Mouse (Mus musculus): ENCODE data around the gene Pdcd6ip. TPM values are rescaled to one million over a fixed set of nuclear protein-coding genes. Genes with fewer than 3 reads are reported as not detected.
"Not testable (repeated sequence)": the region's sequence is repeated elsewhere in the genome, so short reads cannot be mapped to it uniquely, and the experiment has no call there.

The Pdcd6ip gene
- polyA plus RNA-seq, 1 experiment from 2014 or later = 56.0 TPM

DNA sequence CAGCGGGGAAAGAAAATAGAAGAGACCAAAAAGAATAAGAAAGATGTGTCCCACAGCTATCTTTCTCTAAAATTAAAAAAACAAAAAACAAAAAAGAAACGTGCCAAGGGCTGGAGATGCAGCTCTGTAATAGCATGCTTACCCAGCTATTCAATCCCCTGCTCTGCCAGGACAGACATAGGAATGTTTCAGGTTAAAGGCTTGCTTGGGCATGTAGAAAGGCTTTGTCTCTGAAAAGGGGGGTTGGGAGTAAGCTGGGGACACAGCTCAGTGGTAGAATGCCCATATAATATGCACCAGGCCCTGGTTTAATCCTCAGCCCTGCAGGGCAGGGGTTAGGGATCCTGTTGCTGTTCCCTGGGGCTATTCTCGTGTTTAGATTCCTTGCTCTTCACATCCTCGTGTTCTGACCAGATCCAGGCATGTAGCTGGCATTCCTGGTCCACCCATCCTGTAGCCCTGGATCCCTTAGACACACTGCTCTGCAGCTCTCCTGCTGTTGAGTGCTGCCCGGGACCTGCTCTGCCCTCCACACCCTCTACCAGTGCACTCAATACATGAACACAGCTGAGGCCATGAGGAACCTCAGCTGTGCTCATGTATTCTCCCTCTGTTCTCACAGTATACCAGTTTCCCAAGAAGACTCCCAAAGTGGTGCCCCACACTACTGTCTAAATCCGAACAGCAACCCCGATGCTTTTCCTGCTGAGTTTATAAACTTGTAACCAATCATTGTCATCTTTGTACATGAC lies 37.8 kb downstream of the Pdcd6ip start:
- Histone ChIP-seq H3K9me3 (ENCODE audit: control insufficient read depth, low read length) (no peaks in the 10 kb centered on the region), H3K9ac (ENCODE audit: low read length) (no peak overlapping the region), H3K27ac (ENCODE audit: low read depth, low read length) (no peak overlapping the region), H3K4me1 (ENCODE audit: control insufficient read depth, insufficient read depth, low read length) (no peaks in the 10 kb centered on the region), H3K27me3 (ENCODE audit: control insufficient read depth, insufficient read depth, low read length) (no peaks in the 10 kb centered on the region), H3K36me3 (ENCODE audit: control insufficient read depth, insufficient read depth, low read length) (peaks cover 11% of the 10 kb centered on the region), H3K4me3 (ENCODE audit: low read depth, low read length) (no peak overlapping the region), H3K4me2 (ENCODE audit: low read depth) (no peak overlapping the region)
- 94% methylated on average over 7 of the region's 7 CpGs for WGBS
- DNase-seq (ENCODE audit: low spot score) (no peak), ATAC-seq (ENCODE audit: insufficient read depth, low FRiP score, low TSS enrichment) (no peak)

DNA sequence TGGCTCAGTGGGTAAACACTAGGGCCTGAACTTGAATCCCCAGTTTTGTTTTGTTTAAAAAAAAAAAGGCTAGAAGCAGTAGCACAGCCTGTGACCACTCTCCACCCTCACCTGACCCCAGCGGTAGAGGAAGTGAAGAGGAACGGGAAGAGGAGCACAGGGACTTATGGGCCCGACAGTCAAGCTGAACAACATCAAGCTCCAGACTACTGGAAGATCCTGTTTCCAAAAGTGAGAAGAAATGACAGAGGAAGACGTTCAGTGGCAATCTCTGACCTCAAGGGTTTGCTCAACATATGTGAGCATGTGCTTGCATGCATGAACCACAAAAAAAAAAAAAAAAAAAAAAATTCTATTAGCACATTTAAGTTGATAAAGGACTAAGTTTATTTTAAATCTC lies 44.6 kb downstream of the Pdcd6ip start:
- Histone ChIP-seq H3K9ac (ENCODE audit: low read length) (no peak overlapping the region), H3K4me1 (ENCODE audit: control insufficient read depth, insufficient read depth, low read length) (no peaks in the 10 kb centered on the region), H3K36me3 (ENCODE audit: control insufficient read depth, insufficient read depth, low read length) (peaks cover 6% of the 10 kb centered on the region), H3K9me3 (ENCODE audit: control insufficient read depth, low read length) (no peaks in the 10 kb centered on the region), H3K27me3 (ENCODE audit: control insufficient read depth, insufficient read depth, low read length) (no peaks in the 10 kb centered on the region), H3K4me3 (ENCODE audit: low read depth, low read length) (no peak overlapping the region), H3K4me2 (ENCODE audit: low read depth) (no peak overlapping the region), H3K27ac (ENCODE audit: low read depth, low read length) (no peak overlapping the region)
- 89% methylated on average over 4 of the region's 4 CpGs for WGBS
- no peak for DNase-seq (ENCODE audit: low spot score)
- no peak for ATAC-seq (ENCODE audit: insufficient read depth, low FRiP score, low TSS enrichment)

DNA sequence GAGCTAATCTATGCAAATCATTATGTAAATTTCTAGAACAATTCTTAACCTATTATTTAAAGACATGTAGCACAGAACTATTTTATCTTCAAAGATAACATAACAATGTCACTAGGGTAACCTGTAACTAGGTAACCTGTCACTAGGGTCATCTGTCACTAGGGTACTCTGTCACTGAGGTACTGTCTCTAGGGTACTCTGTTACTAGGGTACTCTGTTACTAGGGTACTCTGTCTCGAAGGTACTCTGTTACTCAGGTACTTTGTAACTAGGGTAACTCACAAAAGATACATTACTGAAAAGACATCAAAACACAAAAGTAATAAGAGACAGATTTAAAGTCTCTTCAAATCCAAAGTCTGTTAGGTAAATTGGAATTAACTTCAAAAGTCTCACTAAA lies 50.2 kb downstream of the Pdcd6ip start:
- ATAC-seq (ENCODE audit: insufficient read depth, low FRiP score, low TSS enrichment) (no peak), DNase-seq (ENCODE audit: low spot score) (no peak)
- Histone ChIP-seq H3K4me1 (ENCODE audit: control insufficient read depth, insufficient read depth, low read length) (no peaks in the 10 kb centered on the region), H3K36me3 (ENCODE audit: control insufficient read depth, insufficient read depth, low read length) (peaks cover 9% of the 10 kb centered on the region), H3K4me2 (ENCODE audit: low read depth) (no peak overlapping the region), H3K4me3 (ENCODE audit: low read depth, low read length) (no peak overlapping the region), H3K27me3 (ENCODE audit: control insufficient read depth, insufficient read depth, low read length) (no peaks in the 10 kb centered on the region), H3K9ac (ENCODE audit: low read length) (no peak overlapping the region), H3K9me3 (ENCODE audit: control insufficient read depth, low read length) (no peaks in the 10 kb centered on the region), H3K27ac (ENCODE audit: low read depth, low read length) (no peak overlapping the region)
- WGBS = 94% methylated on average over 1 of the region's 1 CpGs

DNA sequence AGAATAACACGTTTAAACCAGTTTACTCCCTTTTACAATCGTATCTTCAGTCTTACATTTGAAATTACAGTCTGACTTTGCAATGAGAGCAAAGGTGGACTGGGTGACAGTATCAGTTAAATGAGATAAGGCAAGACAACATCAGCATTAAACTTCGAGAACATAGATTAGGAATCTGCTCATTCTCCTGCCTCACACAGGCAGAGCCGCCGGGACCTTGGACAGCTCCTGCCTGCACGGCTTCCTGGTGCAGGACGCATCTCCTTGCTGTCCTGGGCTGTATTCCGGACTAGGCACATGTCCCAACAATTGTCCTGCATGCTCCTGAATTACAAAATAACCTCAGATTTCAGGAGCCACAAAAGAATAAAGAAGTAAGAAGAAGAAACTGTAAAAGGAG lies 54.5 kb downstream of the Pdcd6ip start:
- H3K4me2 ChIP-seq (ENCODE audit: low read depth) = no peak overlapping the region
- 88% methylated on average over 8 of the region's 8 CpGs for WGBS
- H3K9ac ChIP-seq (ENCODE audit: low read length) = no peak overlapping the region
- H3K4me1 ChIP-seq (ENCODE audit: control insufficient read depth, insufficient read depth, low read length) = no peaks in the 10 kb centered on the region
- no peak for ATAC-seq (ENCODE audit: insufficient read depth, low FRiP score, low TSS enrichment)
- H3K9me3 ChIP-seq (ENCODE audit: control insufficient read depth, low read length) = no peaks in the 10 kb centered on the region
- H3K27me3 ChIP-seq (ENCODE audit: control insufficient read depth, insufficient read depth, low read length) = no peaks in the 10 kb centered on the region
- no peak overlapping the region for H3K27ac ChIP-seq (ENCODE audit: low read depth, low read length)
- no peak overlapping the region for H3K4me3 ChIP-seq (ENCODE audit: low read depth, low read length)
- DNase-seq (ENCODE audit: low spot score) = no peak
- H3K36me3 ChIP-seq (ENCODE audit: control insufficient read depth, insufficient read depth, low read length) = peaks cover 9% of the 10 kb centered on the region

GRCm38 (mm10) chr9:113650787-113651186 lies 57.3 kb downstream of the Pdcd6ip start:
- no peaks in the 10 kb centered on the region for H3K27me3 ChIP-seq (ENCODE audit: control insufficient read depth, insufficient read depth, low read length)
- no peak overlapping the region for H3K27ac ChIP-seq (ENCODE audit: low read depth, low read length)
- ATAC-seq (ENCODE audit: insufficient read depth, low FRiP score, low TSS enrichment) = no peak
- no peak overlapping the region for H3K4me3 ChIP-seq (ENCODE audit: low read depth, low read length)
- 0 out of 2 replicates have a peak, but pooled peaks cover 3% of the 10 kb centered on the region for H3K36me3 ChIP-seq (ENCODE audit: control insufficient read depth, insufficient read depth, low read length)
- no peak overlapping the region for H3K4me2 ChIP-seq (ENCODE audit: low read depth)
- no peaks in the 10 kb centered on the region for H3K4me1 ChIP-seq (ENCODE audit: control insufficient read depth, insufficient read depth, low read length)
- 96% methylated on average over 8 of the region's 8 CpGs for WGBS
- DNase-seq (ENCODE audit: low spot score) = no peak
- no peaks in the 10 kb centered on the region for H3K9me3 ChIP-seq (ENCODE audit: control insufficient read depth, low read length)
- no peak overlapping the region for H3K9ac ChIP-seq (ENCODE audit: low read length)

GRCm38 (mm10) chr9:113649211-113649610 lies 58.8 kb downstream of the Pdcd6ip start:
- not testable (repeated sequence) for H3K36me3 ChIP-seq (ENCODE audit: control insufficient read depth, insufficient read depth, low read length); H3K27ac ChIP-seq (ENCODE audit: low read depth, low read length); H3K9ac ChIP-seq (ENCODE audit: low read length); H3K9me3 ChIP-seq (ENCODE audit: control insufficient read depth, low read length); H3K4me1 ChIP-seq (ENCODE audit: control insufficient read depth, insufficient read depth, low read length); H3K4me2 ChIP-seq (ENCODE audit: low read depth); DNase-seq (ENCODE audit: low spot score); ATAC-seq (ENCODE audit: insufficient read depth, low FRiP score, low TSS enrichment); H3K27me3 ChIP-seq (ENCODE audit: control insufficient read depth, insufficient read depth, low read length); H3K4me3 ChIP-seq (ENCODE audit: low read depth, low read length)
- 85% methylated on average over 8 of the region's 8 CpGs for WGBS

DNA sequence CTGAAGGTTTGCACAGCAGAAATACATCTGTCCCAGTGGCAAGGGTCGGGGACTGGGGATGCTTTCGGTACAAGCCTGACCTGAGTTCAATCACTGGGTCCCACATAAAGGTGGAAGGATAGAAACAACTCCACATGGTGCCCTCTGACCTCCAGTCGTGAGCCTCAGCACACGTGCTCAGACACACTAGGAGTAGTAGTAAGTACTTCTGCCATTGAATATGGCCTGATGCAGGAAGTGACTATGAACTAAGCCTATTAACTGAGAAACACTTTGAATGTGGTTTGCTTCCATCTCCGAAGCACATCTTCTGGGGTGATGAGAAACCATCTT lies 62.3 kb downstream of the Pdcd6ip start:
- H3K36me3 ChIP-seq (ENCODE audit: control insufficient read depth, insufficient read depth, low read length) = no peaks in the 10 kb centered on the region
- no peak overlapping the region for H3K4me2 ChIP-seq (ENCODE audit: low read depth)
- no peaks in the 10 kb centered on the region for H3K9me3 ChIP-seq (ENCODE audit: control insufficient read depth, low read length)
- WGBS = 47% methylated on average over 5 of the region's 5 CpGs
- no peak overlapping the region for H3K4me3 ChIP-seq (ENCODE audit: low read depth, low read length)
- ATAC-seq (ENCODE audit: insufficient read depth, low FRiP score, low TSS enrichment) = no peak
- H3K9ac ChIP-seq (ENCODE audit: low read length) = no peak overlapping the region
- no peak overlapping the region for H3K27ac ChIP-seq (ENCODE audit: low read depth, low read length)
- H3K4me1 ChIP-seq (ENCODE audit: control insufficient read depth, insufficient read depth, low read length) = no peaks in the 10 kb centered on the region
- DNase-seq (ENCODE audit: low spot score) = no peak
- H3K27me3 ChIP-seq (ENCODE audit: control insufficient read depth, insufficient read depth, low read length) = no peaks in the 10 kb centered on the region

GRCm38 (mm10) chr9:113645153-113645836 lies 62.8 kb downstream of the Pdcd6ip start:
- H3K27me3 ChIP-seq (ENCODE audit: control insufficient read depth, insufficient read depth, low read length) = no peaks in the 10 kb centered on the region
- DNase-seq (ENCODE audit: low spot score) (peak; percentile 59), ATAC-seq (ENCODE audit: insufficient read depth, low FRiP score, low TSS enrichment) (peak; percentile 56; the same call in 1 of the 2 replicates)
- no peak overlapping the region for H3K9ac ChIP-seq (ENCODE audit: low read length)
- no peak overlapping the region for H3K4me3 ChIP-seq (ENCODE audit: low read depth, low read length)
- no peak overlapping the region for H3K4me2 ChIP-seq (ENCODE audit: low read depth)
- no peaks in the 10 kb centered on the region for H3K9me3 ChIP-seq (ENCODE audit: control insufficient read depth, low read length)
- no peaks in the 10 kb centered on the region for H3K36me3 ChIP-seq (ENCODE audit: control insufficient read depth, insufficient read depth, low read length)
- no peak overlapping the region for H3K27ac ChIP-seq (ENCODE audit: low read depth, low read length)
- no peaks in the 10 kb centered on the region for H3K4me1 ChIP-seq (ENCODE audit: control insufficient read depth, insufficient read depth, low read length)
- WGBS = 20% methylated on average over 5 of the region's 11 CpGs

DNA sequence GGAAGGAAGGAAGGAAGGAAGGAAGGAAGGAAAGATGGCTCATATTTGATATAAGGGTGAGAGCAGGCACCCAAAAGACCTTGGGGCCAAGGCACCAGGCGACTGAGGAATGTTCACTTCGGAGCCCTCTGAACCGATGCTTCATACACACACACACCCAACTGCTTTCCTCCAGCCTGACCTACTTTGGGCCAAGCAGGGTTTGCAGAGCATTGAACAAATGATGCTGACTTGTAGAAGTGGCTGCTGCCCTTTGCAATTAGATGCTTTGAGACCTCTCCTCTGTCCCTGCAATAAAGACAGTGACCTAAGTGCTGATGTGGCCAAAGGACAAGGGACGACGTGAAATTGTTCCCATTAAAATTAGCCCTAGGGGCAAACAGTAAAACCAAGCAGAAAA lies 63.4 kb downstream of the Pdcd6ip start:
- Histone ChIP-seq H3K4me1 (ENCODE audit: control insufficient read depth, insufficient read depth, low read length) (no peaks in the 10 kb centered on the region), H3K27ac (ENCODE audit: low read depth, low read length) (no peak overlapping the region), H3K4me2 (ENCODE audit: low read depth) (no peak overlapping the region), H3K27me3 (ENCODE audit: control insufficient read depth, insufficient read depth, low read length) (no peaks in the 10 kb centered on the region), H3K36me3 (ENCODE audit: control insufficient read depth, insufficient read depth, low read length) (no peaks in the 10 kb centered on the region), H3K9me3 (ENCODE audit: control insufficient read depth, low read length) (no peaks in the 10 kb centered on the region), H3K9ac (ENCODE audit: low read length) (no peak overlapping the region), H3K4me3 (ENCODE audit: low read depth, low read length) (no peak overlapping the region)
- WGBS = 71% methylated on average over 5 of the region's 5 CpGs
- ATAC-seq (ENCODE audit: insufficient read depth, low FRiP score, low TSS enrichment) = no peak
- DNase-seq (ENCODE audit: low spot score) = no peak
